Mouse (Mus musculus) liver, adult (tissue): ENCODE data around the gene Has1.

Source experiments
- GATA4 ChIP-seq: IDR thresholded peaks from 2 replicates; pipeline ENCODE4 v1.6.1; 2014; ENCODE audit warnings: mild to moderate bottlenecking, low read length; ENCODE audit not compliant: insufficient replicate concordance

Gene Has1

DNA sequence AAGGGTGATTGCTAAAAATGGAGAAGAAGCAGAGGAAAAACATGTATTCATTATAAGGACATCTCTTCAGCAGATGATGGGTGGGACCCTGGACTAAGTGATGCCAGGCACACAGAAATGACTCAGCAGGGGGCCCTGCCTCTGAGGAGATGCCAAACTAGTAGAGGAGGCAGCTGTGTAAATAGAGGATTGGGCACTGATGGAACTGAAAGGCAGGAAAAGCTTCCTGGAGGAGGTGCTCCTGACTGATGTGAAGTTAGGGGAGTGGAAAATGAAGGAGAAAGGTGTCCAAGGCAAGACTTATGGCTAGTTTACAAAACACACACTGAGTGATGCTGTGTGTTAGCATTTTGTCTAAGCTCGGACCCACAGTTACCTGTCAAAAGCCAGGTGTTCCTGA lies 2.4 kb upstream of the Has1 start:
- TF ChIP-seq GATA4, result no peak

DNA sequence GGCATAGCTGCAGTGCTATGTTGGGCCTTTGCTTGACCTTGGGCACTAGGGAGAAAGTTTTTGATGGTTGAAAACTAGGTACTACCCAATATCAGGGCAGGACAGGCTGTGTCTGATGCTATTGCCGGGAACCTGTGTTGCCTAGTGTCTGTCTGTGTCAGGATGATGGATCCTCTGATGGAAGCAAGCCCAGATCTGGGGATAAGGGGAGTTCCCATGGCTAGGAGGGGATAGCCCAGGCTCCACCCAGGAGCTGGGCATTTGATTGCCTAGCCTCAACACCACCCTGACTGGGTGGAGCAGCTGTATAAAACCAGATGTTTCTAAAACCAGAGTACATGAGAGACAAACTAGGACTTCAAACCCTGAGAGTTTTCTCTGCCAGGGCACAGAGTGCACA lies 1.6 kb upstream of the Has1 start:
- TF ChIP-seq GATA4, result no peak

DNA sequence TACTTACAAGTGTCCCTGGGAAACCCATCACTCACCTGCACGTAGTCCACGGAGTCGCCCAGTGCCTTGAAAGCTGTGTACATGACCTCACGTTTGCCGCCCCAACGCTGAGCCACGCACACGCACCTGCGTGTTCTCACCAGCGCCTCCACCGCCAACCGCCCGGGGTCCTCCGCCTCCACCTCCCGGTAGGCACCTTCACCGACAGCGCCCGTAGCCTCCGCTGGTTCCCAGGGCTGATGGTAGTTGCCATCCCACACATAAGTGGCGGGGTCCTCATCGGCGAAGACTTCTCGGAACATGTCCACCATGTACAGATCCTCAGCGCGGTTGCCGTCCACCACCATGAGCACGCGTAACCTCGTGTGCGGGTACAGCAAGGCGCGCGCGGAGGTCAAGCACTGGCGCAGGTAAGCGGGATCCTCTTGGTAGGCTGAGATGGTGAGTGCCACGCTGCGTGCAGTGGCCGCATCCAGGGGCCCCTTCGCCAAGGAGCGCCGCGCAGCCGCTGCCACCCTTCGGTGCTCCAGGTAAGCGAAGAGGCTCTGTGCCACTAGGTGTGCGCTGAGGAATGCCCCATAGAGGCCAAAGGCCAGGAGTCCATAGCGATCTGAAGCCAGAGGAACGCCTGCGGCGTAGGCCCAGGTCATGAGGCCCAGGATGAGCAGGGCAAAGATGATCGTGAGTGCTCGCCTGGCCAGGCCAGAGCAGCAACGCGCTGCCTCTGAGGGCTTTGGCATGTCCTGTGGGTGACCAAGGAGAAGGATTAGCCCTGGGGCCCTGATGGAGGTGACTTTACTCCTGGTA lies 4.9 kb downstream of the Has1 start:
- TF ChIP-seq GATA4, result no peak

GRCm38 (mm10) chr17:17848988-17849387 lies 6.0 kb downstream of the Has1 start:
- TF ChIP-seq GATA4, result no peak

DNA sequence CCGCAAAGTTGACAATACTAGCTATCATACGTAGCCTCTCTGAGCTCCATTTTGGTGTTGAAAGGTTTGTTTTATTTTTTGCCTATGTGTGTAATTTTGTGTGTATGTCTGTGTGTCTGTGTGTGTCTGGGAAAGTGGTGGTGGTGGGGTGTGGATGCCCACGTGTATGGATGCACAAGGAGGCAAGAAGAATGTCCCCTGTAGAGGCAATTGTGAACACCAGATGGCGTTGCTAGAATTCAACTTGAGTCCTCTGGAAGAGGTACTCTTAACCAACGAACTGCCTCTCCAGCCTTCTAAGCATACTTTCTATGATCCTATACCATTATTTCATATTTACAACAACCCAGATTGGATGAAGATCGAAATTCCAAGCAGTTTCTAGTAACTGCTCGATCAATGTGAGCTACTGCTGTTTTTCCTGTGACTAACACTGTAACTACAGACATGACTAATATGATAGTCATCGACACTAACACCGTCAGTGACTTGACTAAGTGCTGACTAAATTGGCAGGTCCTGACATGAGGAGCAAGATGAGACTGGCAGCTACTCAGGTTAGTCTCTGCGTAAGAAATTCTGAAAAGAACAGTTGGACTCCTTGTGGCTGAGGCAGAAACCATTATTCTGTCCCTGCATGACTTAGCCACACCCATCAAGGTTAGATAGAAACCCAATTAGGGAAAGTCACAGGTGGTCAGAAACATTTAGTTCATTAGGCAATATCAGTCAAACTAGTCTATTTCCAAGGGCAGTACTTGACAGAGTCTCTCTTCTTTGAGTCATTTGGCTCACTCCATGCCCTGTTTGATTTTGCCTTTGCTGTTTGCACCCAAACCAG lies 9.6 kb downstream of the Has1 start:
- TF ChIP-seq GATA4, result no peak

GRCm38 (mm10) chr17:17843534-17844261 lies 11.3 kb downstream of the Has1 start:
- TF ChIP-seq GATA4, result no peak

- TF ChIP-seq GATA4, result no peak
These were observed 14.2 kb downstream of the Has1 start for GRCm38 (mm10) chr17:17840796-17841195.

GRCm38 (mm10) chr17:17839276-17839675 lies 15.7 kb downstream of the Has1 start:
- no peak for TF ChIP-seq GATA4

- TF ChIP-seq GATA4, result peak; percentile 82; the same call in 1 of the 2 replicates
These were observed 16.9 kb downstream of the Has1 start for GRCm38 (mm10) chr17:17837919-17838701.

- TF ChIP-seq GATA4, result no peak
These were observed 17.6 kb downstream of the Has1 start for GRCm38 (mm10) chr17:17837426-17837825.

GRCm38 (mm10) chr17:17836101-17836500 lies 18.9 kb downstream of the Has1 start:
- TF ChIP-seq GATA4, result no peak

- TF ChIP-seq GATA4, result no peak
These were observed 20.1 kb downstream of the Has1 start for GRCm38 (mm10) chr17:17834896-17835295.

- TF ChIP-seq GATA4, result no peak
These were observed 24.3 kb downstream of the Has1 start for GRCm38 (mm10) chr17:17830731-17831130.

DNA sequence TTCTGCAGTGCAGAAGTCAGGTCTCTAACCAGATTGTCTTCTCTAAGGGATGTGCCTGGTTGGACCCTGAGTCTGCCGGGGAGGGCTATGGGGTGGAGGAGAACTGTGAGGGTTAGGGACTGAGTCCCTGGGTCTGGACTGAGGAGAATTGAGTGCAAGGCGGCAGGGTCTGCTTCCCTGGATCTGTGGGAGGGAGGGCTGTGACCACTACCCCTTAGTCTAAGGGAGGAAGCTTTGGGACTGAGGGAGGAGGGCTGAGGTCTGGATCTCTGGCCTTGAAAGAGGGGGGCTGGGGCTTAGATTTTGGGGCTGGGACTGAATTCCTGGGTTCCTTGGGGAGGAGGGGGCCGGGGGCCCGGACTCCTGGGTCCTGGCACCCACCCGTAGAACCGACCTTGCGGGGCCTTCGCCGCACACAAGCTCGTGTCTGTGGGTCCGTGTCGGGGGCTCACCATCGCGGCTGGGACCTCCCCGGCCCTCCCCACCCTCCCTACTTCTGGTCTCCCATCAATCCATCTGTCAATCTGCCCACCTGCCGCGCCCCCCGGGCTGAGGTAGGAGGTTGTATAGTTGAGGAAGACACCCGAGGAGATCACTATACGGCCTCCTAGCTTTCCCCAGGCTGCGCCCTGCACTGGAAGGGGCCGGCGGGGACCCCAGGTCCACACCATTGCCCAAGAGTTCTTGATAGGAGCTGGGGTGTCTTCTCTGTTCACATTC lies 25.0 kb downstream of the Has1 start:
- TF ChIP-seq GATA4, result no peak

- TF ChIP-seq GATA4, result no peak
These were observed 25.8 kb downstream of the Has1 start for GRCm38 (mm10) chr17:17829052-17829785.
